Mouse (Mus musculus) urinary bladder, postnatal 25 days (tissue): Measurements from ENCODE around the gene Pcbp4.
A peak's percentile ranks its signal among the peaks of the same experiment; 100 is the strongest.

Experiments
- DNase-seq: peaks from one replicate; pipeline ENCODE4 v3.0.0; 2022; ENCODE audit warnings: low spot score

Pcbp4 gene

DNA sequence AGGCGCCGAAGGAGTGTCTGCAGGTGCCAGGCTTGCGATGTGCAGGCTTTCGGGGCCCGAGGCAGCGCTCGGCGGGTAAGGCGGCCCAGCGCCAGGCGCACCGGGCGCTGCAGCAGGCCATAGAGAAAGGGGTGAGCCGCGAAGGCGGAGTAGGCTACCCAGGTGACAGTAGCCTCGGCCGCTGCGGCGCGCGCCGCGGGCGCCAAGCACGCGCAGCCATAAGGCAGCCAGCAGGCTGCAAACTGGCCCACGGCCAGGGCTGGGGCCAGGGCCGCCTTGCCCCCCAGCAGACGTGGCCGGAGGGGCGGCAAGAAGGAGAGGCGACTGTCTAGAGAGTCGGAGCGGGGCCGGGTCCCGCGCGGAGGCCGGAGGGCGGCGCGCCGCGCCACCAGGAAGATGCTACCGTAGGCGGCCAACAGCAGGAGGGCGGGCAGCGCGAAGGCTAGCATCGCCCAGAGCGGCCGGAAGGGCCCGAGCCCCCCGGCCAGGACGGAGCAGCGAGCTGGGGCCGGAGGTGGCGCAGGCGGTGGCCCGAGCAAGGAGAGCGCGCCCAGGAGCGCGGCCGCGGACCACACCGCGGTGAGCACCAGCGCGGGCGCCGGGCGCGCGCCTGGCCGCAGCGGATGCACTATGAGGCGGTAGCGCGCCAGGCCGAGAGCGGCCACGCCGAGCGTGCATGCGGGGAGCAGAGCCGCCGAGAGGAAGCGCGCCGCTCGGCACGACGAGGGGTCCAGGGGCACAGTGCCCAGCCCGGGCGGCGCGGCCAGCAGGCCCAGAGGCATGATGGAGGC, 11.9 kb downstream of the Pcbp4 start:
- no peak for DNase-seq

DNA sequence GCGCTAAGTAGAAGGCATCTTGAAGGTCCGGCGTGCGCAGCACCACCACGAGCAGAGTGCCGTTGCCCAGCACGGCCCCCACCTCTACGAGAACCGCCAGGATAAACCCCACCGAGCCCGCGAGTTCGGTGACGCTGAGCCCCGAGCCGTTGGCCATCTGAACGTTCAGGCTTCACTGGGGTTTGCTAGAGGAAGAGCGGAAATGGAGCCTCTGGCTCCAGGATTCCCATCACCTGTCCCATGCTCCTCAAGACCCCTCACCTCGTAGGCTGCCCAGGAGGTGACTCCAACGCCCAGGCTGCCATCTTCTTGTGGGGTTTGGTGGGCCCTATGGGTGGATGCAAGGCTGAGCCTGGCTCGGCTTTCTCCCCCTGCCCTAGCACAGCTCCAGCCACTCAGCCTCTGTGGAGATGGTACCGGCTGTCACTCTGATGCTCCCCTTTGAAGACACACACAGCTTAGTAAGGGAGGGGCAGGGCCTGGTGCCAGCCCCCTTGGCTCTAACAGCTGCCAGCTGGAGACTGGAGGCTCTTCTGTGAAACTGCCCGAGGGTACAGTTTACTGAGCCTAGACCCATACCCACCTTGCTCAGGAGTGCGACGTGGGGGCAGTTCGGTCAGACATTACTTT, 12.6 kb downstream of the Pcbp4 start, which contains the start of gene Gpr62:
TSS of gene Gpr62 (minus strand) at position 368 of the 630 bp plus-strand sequence.
- DNase-seq, result no peak

DNA sequence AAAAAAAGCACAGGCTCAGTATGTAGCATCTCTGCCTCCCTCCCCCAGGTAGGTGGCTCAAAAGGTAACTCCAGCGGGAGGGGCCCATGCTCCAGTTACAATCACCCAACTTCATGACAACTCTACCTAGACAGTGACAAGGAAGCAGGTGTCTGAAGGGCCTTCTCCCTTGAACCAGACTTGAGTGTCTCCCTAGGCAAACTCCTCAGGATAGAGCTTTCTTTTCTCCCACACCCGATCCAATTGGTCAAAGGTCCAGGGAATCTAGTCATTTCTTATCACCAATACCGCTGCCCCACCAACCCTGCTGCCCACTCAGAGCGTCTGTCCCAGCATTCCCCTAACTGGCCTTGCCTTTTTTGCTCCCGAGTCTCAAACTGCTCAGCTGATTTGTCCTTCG, 13.6 kb downstream of the Pcbp4 start:
- no peak for DNase-seq

DNA sequence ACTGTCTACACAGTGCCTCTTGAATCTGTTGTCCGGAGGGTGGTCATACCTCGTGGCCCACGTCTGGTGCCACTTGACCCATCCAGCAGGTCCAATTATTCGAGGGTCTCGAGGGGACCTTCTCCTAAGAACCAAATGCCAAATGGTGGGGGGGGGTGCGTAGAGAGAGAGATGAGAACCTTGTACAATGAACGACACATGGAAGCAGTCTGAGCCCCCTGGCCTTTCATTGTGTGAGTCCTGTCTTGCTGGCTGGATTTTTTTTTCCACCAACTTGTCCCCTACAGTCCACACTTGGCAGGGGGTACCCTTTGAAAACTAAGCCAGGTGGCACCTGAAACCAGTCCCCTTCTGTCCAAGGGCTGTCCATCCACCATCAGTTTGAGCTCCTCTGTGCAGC, 14.7 kb downstream of the Pcbp4 start:
- DNase-seq, result no peak

DNA sequence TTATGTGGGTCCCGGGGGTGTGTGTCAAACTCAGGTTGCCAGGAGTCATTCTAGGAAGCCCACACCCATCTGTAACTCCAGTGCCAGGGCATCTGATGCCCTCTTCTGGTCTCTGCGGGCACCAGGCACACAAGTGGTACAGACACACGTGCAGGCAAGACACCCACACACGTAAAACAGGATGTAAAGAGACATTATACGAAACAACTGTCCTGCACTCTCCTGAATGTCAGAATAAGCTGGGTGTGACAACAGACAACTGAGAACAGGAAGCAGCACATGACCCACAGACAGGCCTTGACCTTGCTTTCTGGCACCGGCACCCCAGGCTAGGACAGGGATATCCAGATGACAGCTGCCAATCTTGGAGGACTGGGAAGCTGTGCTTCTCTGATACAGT, 16.2 kb downstream of the Pcbp4 start:
- no peak for DNase-seq

DNA sequence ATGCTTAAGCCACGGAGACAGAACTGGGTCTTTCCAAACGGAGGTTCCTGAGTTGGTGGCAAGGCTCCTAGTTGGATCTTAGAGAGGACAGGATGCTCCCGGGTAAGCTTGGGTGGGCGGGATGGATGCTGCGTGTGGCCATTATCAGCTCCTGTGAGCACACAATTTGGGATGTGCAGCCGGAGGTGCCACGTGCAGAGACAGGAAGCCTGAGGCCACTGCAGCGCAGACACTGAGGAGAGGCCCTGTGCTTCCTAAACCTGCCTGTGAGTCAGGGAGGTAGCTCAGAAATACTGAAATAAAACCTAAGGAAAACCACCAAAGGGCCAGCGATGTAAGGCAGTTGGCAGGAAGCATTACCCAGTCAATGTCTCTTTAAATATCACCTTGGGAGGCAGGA, 16.7 kb downstream of the Pcbp4 start:
- no peak for DNase-seq

DNA sequence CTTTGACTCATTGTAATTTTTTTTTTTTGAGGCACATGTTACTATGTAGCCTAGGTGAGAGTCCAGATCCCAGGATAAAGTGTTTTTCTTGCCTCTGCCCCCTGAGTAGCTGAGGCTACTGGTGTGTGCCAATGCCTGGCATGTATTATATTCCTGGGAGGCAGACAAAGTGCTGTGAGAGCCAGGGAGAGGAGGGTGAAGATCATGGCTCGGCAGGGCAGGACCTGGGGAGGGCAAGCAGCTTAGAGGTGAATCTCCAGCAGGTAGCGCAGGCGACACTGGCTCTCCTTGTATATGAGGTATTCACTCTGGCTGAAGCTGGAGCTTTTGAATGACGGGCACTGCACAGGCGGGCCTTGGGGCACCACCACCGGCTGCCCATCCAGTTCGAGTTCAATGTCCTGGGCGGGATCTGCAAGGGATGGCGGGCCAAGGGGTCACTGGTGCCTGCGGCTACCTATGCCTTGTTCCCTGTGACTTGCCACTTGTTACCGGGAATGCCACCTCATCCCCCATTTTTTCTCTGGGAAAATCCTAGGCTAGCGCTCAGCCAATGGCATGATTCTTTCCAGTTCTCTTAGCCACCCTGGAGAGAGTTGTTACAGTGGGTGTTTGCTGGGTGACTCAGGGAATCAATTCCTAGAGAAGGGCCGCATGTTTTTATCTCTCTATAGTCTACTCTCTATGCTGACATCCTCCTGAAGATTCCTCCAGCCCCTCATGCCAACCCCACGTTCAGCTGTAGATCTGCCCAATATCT, 18.1 kb downstream of the Pcbp4 start:
- no peak for DNase-seq

- DNase-seq, result no peak
These were observed 18.8 kb downstream of the Pcbp4 start for GRCm38 (mm10) chr9:106471892-106472291.

DNA sequence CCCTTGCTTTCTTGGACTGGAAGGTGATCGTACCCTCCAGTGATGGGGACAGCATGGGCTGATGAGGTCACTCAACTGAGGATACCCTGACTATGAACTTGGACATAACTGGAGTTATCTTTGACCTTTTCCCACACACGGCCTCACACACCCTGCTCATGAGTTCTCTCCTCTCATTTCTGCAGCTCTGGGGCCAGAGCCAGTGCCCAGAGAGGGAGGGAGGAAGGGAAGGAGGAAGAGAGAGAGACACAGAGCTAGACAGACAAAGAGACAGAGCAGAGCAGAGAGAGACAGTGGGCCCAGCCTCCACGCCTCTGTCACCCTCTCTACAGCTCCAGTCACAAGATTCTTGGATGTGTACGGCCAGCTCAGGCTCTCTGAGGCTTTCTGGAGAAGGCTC, 19.2 kb downstream of the Pcbp4 start:
- no peak for DNase-seq

- no peak for DNase-seq
These were observed 20.1 kb downstream of the Pcbp4 start for GRCm38 (mm10) chr9:106473081-106473752.

DNA sequence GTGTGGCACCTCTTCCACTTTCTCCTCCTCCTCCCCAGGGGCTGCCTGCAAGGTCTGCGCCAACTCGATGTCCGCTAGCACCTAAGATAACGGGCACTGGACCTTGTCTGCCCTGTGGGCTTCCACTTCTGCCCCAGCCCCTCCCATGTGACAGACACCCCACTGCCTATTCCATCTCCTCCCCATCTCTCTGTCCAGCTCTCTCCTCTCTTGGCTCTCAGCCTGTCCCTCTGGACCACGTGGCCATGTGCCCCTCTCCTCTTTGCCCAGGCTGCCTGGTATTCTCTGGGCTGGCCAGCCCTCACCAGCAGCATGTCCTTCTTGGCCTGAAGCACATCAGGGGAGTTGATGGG, 20.6 kb downstream of the Pcbp4 start:
- no peak for DNase-seq

GRCm38 (mm10) chr9:106474456-106474855, 21.4 kb downstream of the Pcbp4 start:
- peak; percentile 62 for DNase-seq

- peak; percentile 20 for DNase-seq
These were observed 22.0 kb downstream of the Pcbp4 start for GRCm38 (mm10) chr9:106475046-106475445.

- DNase-seq, result no peak
These were observed 22.5 kb downstream of the Pcbp4 start, which contains the start of gene Rrp9 for GRCm38 (mm10) chr9:106475663-106476001. Gene Rrp9 (plus strand): TSS chr9:106475963.

GRCm38 (mm10) chr9:106476002-106476923, 23.2 kb downstream of the Pcbp4 start:
- peak; percentile 52 for DNase-seq

DNA sequence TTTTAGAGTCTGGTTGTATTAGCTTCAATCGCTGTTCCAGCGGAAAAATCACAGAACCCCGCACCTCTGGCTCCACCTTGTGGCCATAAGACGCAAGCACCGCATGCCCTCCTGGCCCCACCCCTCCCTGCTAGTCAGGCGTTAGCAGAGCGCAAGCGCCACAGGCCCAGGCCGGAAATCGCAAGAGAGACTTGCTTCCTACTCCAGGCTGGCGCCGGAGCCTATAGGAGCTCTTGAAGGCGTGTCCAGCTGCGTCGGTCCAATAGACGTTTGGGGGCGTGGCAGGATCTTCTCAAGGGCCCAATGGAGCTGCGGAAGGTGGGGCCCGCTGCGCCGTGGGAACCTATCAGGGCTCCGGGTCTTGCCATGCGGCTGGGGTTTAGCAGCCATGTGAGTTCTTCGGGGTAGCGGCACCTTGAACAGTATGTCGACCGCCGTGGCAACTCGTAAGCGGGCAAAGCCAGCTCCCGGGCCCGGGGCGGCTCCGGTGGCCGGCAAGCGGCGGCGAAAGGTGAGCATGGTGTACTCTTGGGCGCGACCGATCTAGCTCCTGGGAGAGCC, 23.9 kb downstream of the Pcbp4 start, which contains the start of gene Parp3:
TSS of gene Parp3 (minus strand) at position 26 of the 561 bp plus-strand sequence.
- peak; percentile 91 for DNase-seq

- DNase-seq, result no peak
These were observed 24.6 kb downstream of the Pcbp4 start for GRCm38 (mm10) chr9:106477649-106478048.

DNA sequence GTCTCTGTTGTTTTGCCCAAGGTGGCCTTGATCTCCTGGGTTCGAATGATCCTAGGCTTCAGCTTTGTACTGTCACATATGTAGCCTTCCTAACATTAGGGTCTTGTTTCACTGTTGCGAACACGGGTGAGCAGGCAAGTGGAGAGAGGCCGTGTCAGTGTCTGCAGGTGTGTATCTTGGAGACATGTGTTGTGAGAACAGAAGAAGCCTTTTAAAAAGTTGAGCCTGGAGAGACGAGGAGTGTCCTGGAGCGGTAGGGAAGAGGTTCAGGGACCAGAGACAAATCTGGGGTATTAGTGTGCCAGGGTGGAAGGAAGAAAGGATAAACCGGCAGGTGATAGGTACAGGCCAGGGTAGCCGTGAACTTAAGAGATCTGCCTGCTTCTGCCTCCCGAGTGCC, 25.0 kb downstream of the Pcbp4 start:
- DNase-seq, result peak; percentile 2

DNA sequence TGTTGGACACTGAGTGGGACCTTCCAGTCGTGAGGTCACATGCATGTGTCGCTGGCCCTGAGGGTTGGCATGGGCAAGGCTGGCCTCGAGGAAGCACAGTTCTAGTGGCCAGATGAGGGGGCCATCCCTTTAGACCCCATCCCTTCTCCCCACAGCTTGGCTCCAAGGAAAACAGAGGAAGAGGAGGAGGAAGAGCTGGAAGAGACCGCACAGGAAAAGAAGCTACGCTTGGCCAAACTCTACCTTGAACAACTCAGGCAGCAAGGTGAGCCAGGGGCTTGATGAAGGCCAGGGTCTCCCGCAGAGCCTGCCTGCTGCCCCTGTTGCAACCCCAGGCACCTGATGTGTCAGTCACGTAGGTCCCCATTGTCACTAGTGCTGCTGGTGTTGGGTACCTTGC, 27.4 kb downstream of the Pcbp4 start:
- DNase-seq, result no peak

- no peak for DNase-seq
These were observed 28.0 kb downstream of the Pcbp4 start for GRCm38 (mm10) chr9:106481075-106481474.

DNA sequence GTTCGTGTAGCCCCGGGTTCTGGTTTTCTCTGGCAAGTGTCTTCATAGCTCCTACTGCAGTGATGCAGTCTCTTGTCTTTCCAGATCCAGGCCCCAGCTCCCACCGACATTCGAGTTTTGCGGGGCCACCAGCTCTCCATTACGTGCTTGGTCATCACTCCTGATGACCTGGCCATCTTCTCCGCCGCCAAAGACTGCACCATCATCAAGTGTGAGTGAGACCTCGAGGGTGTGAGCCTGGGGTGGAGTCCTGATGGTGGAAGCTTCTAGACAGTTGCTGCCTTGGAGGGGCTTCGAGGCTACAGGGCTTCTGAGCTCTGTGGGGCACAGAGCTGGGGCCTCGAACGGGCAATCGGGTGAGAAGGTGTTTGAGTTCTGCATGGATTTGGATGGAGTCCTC, 28.6 kb downstream of the Pcbp4 start:
- DNase-seq, result no peak
